Mouse (Mus musculus) bone marrow, adult 2 months (tissue): ENCODE data around the gene Lrrk1.

ENCODE experiments used
- CTCF ChIP-seq: fragments of 200-500 bp; IDR thresholded peaks from 2 replicates; pipeline ENCODE4 v1.5.1; 2011; ENCODE audit warnings: low read length, control low read depth; ENCODE audit not compliant: control insufficient read depth, insufficient read depth
- POLR2A ChIP-seq: fragments of 200-500 bp; IDR thresholded peaks from 2 replicates; pipeline ENCODE4 v1.6.1; 2011; ENCODE audit warnings: low read depth, mild to moderate bottlenecking, control low read depth, low read length, borderline replicate concordance; ENCODE audit not compliant: control insufficient read depth

- TF ChIP-seq CTCF (no peak), POLR2A (no peak)
Observed at GRCm38 (mm10) chr7:66223731-66224130, 164.4 kb downstream of the Lrrk1 start.
